Mouse (Mus musculus) embryonic facial prominence, embryonic 13.5 days (tissue): ENCODE data around the gene Aco2. TPM values are rescaled to one million over a fixed set of nuclear protein-coding genes. Genes with fewer than 3 reads are reported as not detected.

Source experiments
- ATAC-seq: fragments of 200-750 bp; cut with Nextera tagmentation; 2 replicates; pipeline ENCODE4 v1.8.0; 2017; ENCODE audit warnings: low read depth; ENCODE audit not compliant: insufficient number of reproducible peaks, insufficient read depth, low FRiP score, low TSS enrichment
- H3K27ac ChIP-seq: fragments of 300-500 bp; sonication (generic); 2 replicates; pipeline ENCODE4 v1.5.1; 2015; ENCODE audit warnings: moderate library complexity, mild to moderate bottlenecking, inconsistent platforms
- H3K27me3 ChIP-seq: fragments of 300-500 bp; sonication (generic); 2 replicates; pipeline ENCODE4 v1.6.1; 2015; ENCODE audit warnings: mild to moderate bottlenecking, inconsistent platforms
- H3K36me3 ChIP-seq: fragments of 300-500 bp; sonication (generic); 2 replicates; pipeline ENCODE4 v1.6.1; 2015; ENCODE audit warnings: mild to moderate bottlenecking, inconsistent platforms
- H3K4me1 ChIP-seq: fragments of 300-500 bp; sonication (generic); 2 replicates; pipeline ENCODE4 v1.6.1; 2015; ENCODE audit warnings: inconsistent platforms
- H3K4me2 ChIP-seq: fragments of 300-500 bp; sonication (generic); 2 replicates; pipeline ENCODE4 v1.6.1; 2015; ENCODE audit warnings: moderate library complexity, mild to moderate bottlenecking, inconsistent platforms
- H3K4me3 ChIP-seq: fragments of 300-500 bp; sonication (generic); 2 replicates; pipeline ENCODE4 v1.5.1; 2015; ENCODE audit warnings: mild to moderate bottlenecking, inconsistent platforms
- H3K9ac ChIP-seq: fragments of 300-500 bp; sonication (generic); 2 replicates; pipeline ENCODE4 v1.6.1; 2015; ENCODE audit warnings: mild to moderate bottlenecking, inconsistent platforms
- H3K9me3 ChIP-seq: fragments of 300-500 bp; sonication (generic); 2 replicates; pipeline ENCODE4 v1.6.1; 2016; ENCODE audit warnings: inconsistent platforms
- WGBS: fragments of 180-500 bp; shearing (Covaris S2); methylation state at CpG from one replicate; pipeline ENCODE4 v1.1.7; 2015; ENCODE audit warnings: mixed read lengths; 5-methylcytosine and 5-hydroxymethylcytosine counted together
- polyA plus RNA-seq: library from polyadenylated mRNA; unstranded; fragments of >200 nt; fragmentation: Nextera tagmentation; extraction: Ambion mirVana; gene quantifications from 2 replicates; pipeline ENCODE4 v1.2.1, GENCODE M21; 2015

The Aco2 gene
- 148 and 151 TPM in 2 replicates for polyA plus RNA-seq

GRCm38 (mm10) chr15:81872262-81873136 is at the start of gene Aco2:
Aco2 (plus strand) TSS chr15:81872309.
- ATAC-seq: peak; percentile 80
- peak within 1 kb of the TSS; percentile 83 for H3K4me2 ChIP-seq
- no peaks in the 10 kb centered on the region for H3K27me3 ChIP-seq
- H3K4me3 ChIP-seq: peak within 1 kb of the TSS; percentile 95
- WGBS: under 1% methylated on average over 53 of the region's 53 CpGs
- peak within 1 kb of the TSS; percentile 98 for H3K27ac ChIP-seq
- H3K9me3 ChIP-seq: no peaks in the 10 kb centered on the region
- H3K36me3 ChIP-seq: peaks cover 32% of the 10 kb centered on the region
- peak within 1 kb of the TSS; percentile 86 for H3K9ac ChIP-seq
- peaks cover 25% of the 10 kb centered on the region for H3K4me1 ChIP-seq

- Histone ChIP-seq H3K36me3 (peaks cover 95% of the 10 kb centered on the region), H3K9me3 (no peaks in the 10 kb centered on the region), H3K27me3 (no peaks in the 10 kb centered on the region), H3K4me1 (no peaks in the 10 kb centered on the region), H3K4me3 (no peak overlapping the region), H3K27ac (no peak overlapping the region), H3K4me2 (no peak overlapping the region), H3K9ac (no peak overlapping the region)
- 84% methylated on average over 3 of the region's 3 CpGs for WGBS
- ATAC-seq: no peak
Measured at GRCm38 (mm10) chr15:81822631-81823030, 49.5 kb upstream of the Aco2 start.

- Histone ChIP-seq H3K27ac (no peak overlapping the region), H3K9me3 (no peaks in the 10 kb centered on the region), H3K9ac (no peak overlapping the region), H3K27me3 (no peaks in the 10 kb centered on the region), H3K4me3 (no peak overlapping the region), H3K4me1 (no peaks in the 10 kb centered on the region), H3K36me3 (peaks cover 81% of the 10 kb centered on the region), H3K4me2 (no peak overlapping the region)
- ATAC-seq: no peak
- WGBS: 86% methylated on average over 3 of the region's 3 CpGs
Measured at GRCm38 (mm10) chr15:81824832-81825231, 47.3 kb upstream of the Aco2 start.

- 90% methylated on average over 7 of the region's 7 CpGs for WGBS
- H3K27me3 ChIP-seq: no peaks in the 10 kb centered on the region
Measured at GRCm38 (mm10) chr15:81828426-81829207, 43.5 kb upstream of the Aco2 start.

GRCm38 (mm10) chr15:81829208-81829580 is 42.9 kb upstream of the Aco2 start:
- 70% methylated on average over 2 of the region's 2 CpGs for WGBS
- peaks cover 39% of the 10 kb centered on the region for H3K36me3 ChIP-seq

More at GRCm38 (mm10) chr15:81828426-81829207, 43.5 kb upstream of the Aco2 start:
- no peak overlapping the region for H3K9ac ChIP-seq
- H3K27ac ChIP-seq: no peak overlapping the region
- no peak overlapping the region for H3K4me2 ChIP-seq
- H3K4me1 ChIP-seq: 0 out of 2 replicates have a peak, but pooled peaks cover 7% of the 10 kb centered on the region
- no peak for ATAC-seq
- no peaks in the 10 kb centered on the region for H3K9me3 ChIP-seq
- H3K4me3 ChIP-seq: no peak overlapping the region
- peaks cover 45% of the 10 kb centered on the region for H3K36me3 ChIP-seq

GRCm38 (mm10) chr15:81830530-81830929 is 41.6 kb upstream of the Aco2 start:
- Histone ChIP-seq H3K9ac (no peak overlapping the region), H3K36me3 (peaks cover 26% of the 10 kb centered on the region), H3K9me3 (no peaks in the 10 kb centered on the region), H3K4me1 (peaks cover 12% of the 10 kb centered on the region), H3K27me3 (no peaks in the 10 kb centered on the region), H3K4me3 (no peak overlapping the region), H3K4me2 (no peak overlapping the region), H3K27ac (no peak overlapping the region)
- 85% methylated on average over 4 of the region's 4 CpGs for WGBS
- no peak for ATAC-seq

More at GRCm38 (mm10) chr15:81829208-81829580, 42.9 kb upstream of the Aco2 start:
- no peaks in the 10 kb centered on the region for H3K9me3 ChIP-seq
- H3K4me3 ChIP-seq: no peak overlapping the region
- H3K27me3 ChIP-seq: no peaks in the 10 kb centered on the region
- H3K4me1 ChIP-seq: 0 out of 2 replicates have a peak, but pooled peaks cover 7% of the 10 kb centered on the region
- ATAC-seq: no peak
- no peak overlapping the region for H3K9ac ChIP-seq
- H3K27ac ChIP-seq: no peak overlapping the region
- H3K4me2 ChIP-seq: no peak overlapping the region

- WGBS: 17% methylated on average over 24 of the region's 24 CpGs
- H3K9me3 ChIP-seq: no peaks in the 10 kb centered on the region
- H3K36me3 ChIP-seq: peaks cover 18% of the 10 kb centered on the region
- peaks cover 19% of the 10 kb centered on the region for H3K4me1 ChIP-seq
- ATAC-seq: peak; percentile 57; the same call in 1 of the 2 replicates
- no peak overlapping the region for H3K27ac ChIP-seq
- H3K4me2 ChIP-seq: peak overlapping the region; percentile 41
- H3K9ac ChIP-seq: peak overlapping the region; percentile 32; the same call in 1 of the 2 replicates
- no peaks in the 10 kb centered on the region for H3K27me3 ChIP-seq
- 0 out of 2 replicates have a peak overlapping the region, but pooled peaks have one; percentile 3 for H3K4me3 ChIP-seq
Measured at GRCm38 (mm10) chr15:81831136-81831825, 40.8 kb upstream of the Aco2 start.

GRCm38 (mm10) chr15:81832219-81832618 is 39.9 kb upstream of the Aco2 start:
- no peak for ATAC-seq
- H3K4me2 ChIP-seq: no peak overlapping the region
- WGBS: 87% methylated on average over 3 of the region's 3 CpGs

GRCm38 (mm10) chr15:81833481-81833880 is 38.6 kb upstream of the Aco2 start:
- ATAC-seq: no peak
- peaks cover 27% of the 10 kb centered on the region for H3K4me1 ChIP-seq
- no peak overlapping the region for H3K4me3 ChIP-seq
- no peaks in the 10 kb centered on the region for H3K9me3 ChIP-seq
- peaks cover 3% of the 10 kb centered on the region; the same call in 1 of the 2 replicates for H3K36me3 ChIP-seq
- no peaks in the 10 kb centered on the region for H3K27me3 ChIP-seq
- no peak overlapping the region for H3K4me2 ChIP-seq
- WGBS: 69% methylated on average over 4 of the region's 4 CpGs
- H3K27ac ChIP-seq: no peak overlapping the region
- 0 out of 2 replicates have a peak overlapping the region, but pooled peaks have one; percentile 32 for H3K9ac ChIP-seq

More at GRCm38 (mm10) chr15:81832219-81832618, 39.9 kb upstream of the Aco2 start:
- peaks cover 11% of the 10 kb centered on the region for H3K36me3 ChIP-seq
- H3K4me1 ChIP-seq: peaks cover 27% of the 10 kb centered on the region
- H3K9ac ChIP-seq: no peak overlapping the region
- no peak overlapping the region for H3K4me3 ChIP-seq
- no peaks in the 10 kb centered on the region for H3K27me3 ChIP-seq
- H3K9me3 ChIP-seq: no peaks in the 10 kb centered on the region
- no peak overlapping the region for H3K27ac ChIP-seq

- Histone ChIP-seq H3K9ac (no peak overlapping the region), H3K4me2 (no peak overlapping the region), H3K9me3 (no peaks in the 10 kb centered on the region), H3K4me3 (no peak overlapping the region), H3K36me3 (no peaks in the 10 kb centered on the region), H3K4me1 (peaks cover 27% of the 10 kb centered on the region), H3K27ac (no peak overlapping the region), H3K27me3 (no peaks in the 10 kb centered on the region)
- ATAC-seq: no peak
- 55% methylated on average over 3 of the region's 3 CpGs for WGBS
Measured at GRCm38 (mm10) chr15:81834171-81834841, 37.8 kb upstream of the Aco2 start.
